Comparison of ENCODE assay signal across 24 mouse cellular contexts in the genomic region with DNA sequence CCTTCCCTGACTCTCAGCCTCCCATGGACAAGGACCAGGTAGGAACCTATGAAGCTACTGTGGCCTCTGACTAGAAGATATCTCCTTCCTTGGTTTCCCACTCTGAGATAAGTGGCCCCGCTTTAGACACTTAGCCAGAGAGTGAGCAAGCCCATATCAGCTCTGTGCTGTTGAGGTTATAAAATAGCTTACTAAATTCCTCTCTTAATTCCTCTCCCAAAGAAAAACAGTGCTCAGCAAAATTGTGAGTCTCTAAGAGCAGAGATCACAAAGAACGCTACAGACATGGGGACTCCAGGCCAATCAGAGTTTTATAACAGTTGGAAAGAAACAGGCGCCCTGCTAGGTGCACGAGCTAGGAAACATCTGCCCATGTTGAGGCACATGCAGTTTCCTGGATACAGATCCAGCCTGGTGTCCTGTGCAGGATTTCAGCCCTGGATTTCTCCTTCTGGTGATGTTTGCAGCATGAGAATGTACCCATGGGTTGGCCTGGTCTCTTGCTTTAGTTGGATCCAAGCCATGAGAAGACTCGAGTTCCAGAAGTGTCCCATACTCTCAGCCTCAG.
A peak's percentile ranks its signal among the peaks of the same experiment; 100 is the strongest.
DNase-seq lines count a peak whose midpoint lies in the region; ATAC-seq lines count a peak whose summit lies in the region.
"Had no signal": no experiment of that assay in that cellular context is flagged by ENCODE, and none has a peak within 500 bp of the region (broad histone marks: within the 10 kb centered on the region; RNA-seq: fewer than 3 reads in every experiment).

No protein-coding gene starts in this region.

- H3K4me1 ChIP-seq in midbrain, embryonic 10.5 days = no peaks in the 10 kb centered on the region
- H3K4me1 ChIP-seq in midbrain, embryonic 14.5 days (ENCODE audit: control insufficient read depth, insufficient read depth, low read length) = no peaks in the 10 kb centered on the region
- H3K4me1 ChIP-seq in lung, embryonic 16.5 days (replicated peaks; ENCODE audit: control insufficient read depth, insufficient read depth, low read length) = 0 out of 2 replicates have a peak, but pooled peaks cover 12% of the 10 kb centered on the region
- H3K4me1 ChIP-seq: embryonic facial prominence, embryonic 13.5 days; hindbrain, embryonic 10.5 days; hindbrain, embryonic 15.5 days; midbrain, embryonic 15.5 days; neural tube, embryonic 12.5 days had no signal

- no peak overlapping the region for H3K27ac ChIP-seq in midbrain, embryonic 10.5 days (replicated peaks)
- no peak overlapping the region for H3K27ac ChIP-seq in midbrain, embryonic 14.5 days (replicated peaks; ENCODE audit: low read depth, low read length)
- peak overlapping the region; percentile 81 for H3K27ac ChIP-seq in lung, embryonic 16.5 days (ENCODE audit: low read length)
- H3K27ac ChIP-seq: embryonic facial prominence, embryonic 13.5 days; heart, embryonic 13.5 days; hindbrain, embryonic 10.5 days; hindbrain, embryonic 15.5 days; kidney, embryonic 15.5 days; liver, embryonic 14.5 days; macrophage; midbrain, embryonic 15.5 days; neural tube, embryonic 12.5 days had no signal

- peak; percentile 2 for DNase-seq in kidney, adult 9 months
- DNase-seq in kidney, postnatal 36 days = no peak
- DNase-seq in midbrain, embryonic 10.5 days (ENCODE audit: low spot score) = peak; percentile 9
- no peak for DNase-seq in midbrain, embryonic 14.5 days
- peak; percentile 61 for DNase-seq in lung, postnatal 36 days
- no peak for DNase-seq in adipocyte (ENCODE audit: low spot score)
- no peak for DNase-seq in natural killer cell, adult 2 months (ENCODE audit: low spot score in 2 of 2)
- DNase-seq: adrenal gland, postnatal 36 days; cerebellum, adult 18-20 months; heart, postnatal 10 days; liver had no signal

- no peak overlapping the region for H3K9ac ChIP-seq in midbrain, embryonic 14.5 days (replicated peaks; ENCODE audit: low read length)
- no peak overlapping the region for H3K9ac ChIP-seq in lung, embryonic 16.5 days (ENCODE audit: low read length)
- H3K9ac ChIP-seq: embryonic facial prominence, embryonic 13.5 days; heart, embryonic 13.5 days; hindbrain, embryonic 15.5 days; kidney, embryonic 15.5 days; liver, embryonic 14.5 days; midbrain, embryonic 15.5 days; neural tube, embryonic 12.5 days had no signal

- no peak for ATAC-seq in midbrain, embryonic 14.5 days (ENCODE audit: low FRiP score, low TSS enrichment)
- peak; percentile 91 for ATAC-seq in lung, embryonic 16.5 days (ENCODE audit: low read depth)
- ATAC-seq: CD4-positive, CD25-positive, alpha-beta regulatory T cell, adult 4 months; forebrain, embryonic 16.5 days; inflammation-experienced regulatory T-cells, adult 6 months; midbrain, embryonic 15.5 days had no signal

- H3K4me2 ChIP-seq in midbrain, embryonic 14.5 days (ENCODE audit: low read length) = no peak overlapping the region
- no peak overlapping the region for H3K4me2 ChIP-seq in lung, embryonic 16.5 days (ENCODE audit: low read depth, low read length)
- H3K4me2 ChIP-seq: embryonic facial prominence, embryonic 13.5 days; heart, embryonic 13.5 days; hindbrain, embryonic 15.5 days; kidney, embryonic 15.5 days; midbrain, embryonic 15.5 days; neural tube, embryonic 12.5 days had no signal

- no peaks in the 10 kb centered on the region for H3K27me3 ChIP-seq in midbrain, embryonic 10.5 days (ENCODE audit: low read depth, poor library complexity, severe bottlenecking)
- no peaks in the 10 kb centered on the region for H3K27me3 ChIP-seq in midbrain, embryonic 14.5 days (ENCODE audit: control insufficient read depth, insufficient read depth, low read length)
- no peaks in the 10 kb centered on the region for H3K27me3 ChIP-seq in lung, embryonic 16.5 days (ENCODE audit: control insufficient read depth, insufficient read depth, low read depth, low read length)
- H3K27me3 ChIP-seq: embryonic facial prominence, embryonic 13.5 days; heart, embryonic 13.5 days; hindbrain, embryonic 15.5 days; kidney, embryonic 15.5 days; midbrain, embryonic 15.5 days; neural tube, embryonic 12.5 days had no signal

- WGBS in midbrain, embryonic 10.5 days = 89% methylated on average over 5 of the region's 5 CpGs
- WGBS in midbrain, embryonic 14.5 days = 90% methylated on average over 5 of the region's 5 CpGs
- WGBS in lung, embryonic 16.5 days = 48% methylated on average over 5 of the region's 5 CpGs

- H3K9me3 ChIP-seq in midbrain, embryonic 10.5 days (replicated peaks) = no peaks in the 10 kb centered on the region
- no peaks in the 10 kb centered on the region for H3K9me3 ChIP-seq in midbrain, embryonic 14.5 days (ENCODE audit: control insufficient read depth, low read length)
- no peaks in the 10 kb centered on the region for H3K9me3 ChIP-seq in lung, embryonic 16.5 days (ENCODE audit: control insufficient read depth, low read length)
- H3K9me3 ChIP-seq: embryonic facial prominence, embryonic 13.5 days; heart, embryonic 13.5 days; hindbrain, embryonic 10.5 days; hindbrain, embryonic 15.5 days; kidney, embryonic 15.5 days; midbrain, embryonic 15.5 days; neural tube, embryonic 12.5 days had no signal

- H3K4me3 ChIP-seq in midbrain, embryonic 10.5 days = no peak overlapping the region
- H3K4me3 ChIP-seq in midbrain, embryonic 14.5 days (replicated peaks; ENCODE audit: low read depth, low read length) = no peak overlapping the region
- no peak overlapping the region for H3K4me3 ChIP-seq in lung, embryonic 16.5 days (ENCODE audit: low read length)
- H3K4me3 ChIP-seq: embryonic facial prominence, embryonic 13.5 days; heart, embryonic 13.5 days; hindbrain, embryonic 10.5 days; hindbrain, embryonic 15.5 days; kidney, embryonic 15.5 days; midbrain, embryonic 15.5 days; neural tube, embryonic 12.5 days had no signal

- no peaks in the 10 kb centered on the region for H3K36me3 ChIP-seq in midbrain, embryonic 10.5 days
- no peaks in the 10 kb centered on the region for H3K36me3 ChIP-seq in midbrain, embryonic 14.5 days (ENCODE audit: control insufficient read depth, insufficient read depth, low read length)
- no peaks in the 10 kb centered on the region for H3K36me3 ChIP-seq in lung, embryonic 16.5 days (ENCODE audit: control insufficient read depth, insufficient read depth, low read length)
- H3K36me3 ChIP-seq: embryonic facial prominence, embryonic 13.5 days; heart, embryonic 13.5 days; hindbrain, embryonic 10.5 days; hindbrain, embryonic 15.5 days; kidney, embryonic 15.5 days; midbrain, embryonic 15.5 days; neural tube, embryonic 12.5 days had no signal

Comparison
In these comparisons a context has a peak if more than half of its experiments do, and no peak if none do; other contexts are left out.
1. DNase-seq: peak in kidney, adult 9 months (single experiment), midbrain, embryonic 10.5 days (single experiment) and lung, postnatal 36 days (single experiment); none in kidney, postnatal 36 days (0 of 2), midbrain, embryonic 14.5 days (single experiment), adipocyte (single experiment) and natural killer cell, adult 2 months (0 of 2).